Mouse (Mus musculus): ENCODE results near the gene Fshr. TPM values are rescaled to one million over a fixed set of nuclear protein-coding genes. Genes with fewer than 3 reads are reported as not detected.

Fshr gene
- not detected for polyA plus RNA-seq (2017; shearing (Covaris generic))

DNA sequence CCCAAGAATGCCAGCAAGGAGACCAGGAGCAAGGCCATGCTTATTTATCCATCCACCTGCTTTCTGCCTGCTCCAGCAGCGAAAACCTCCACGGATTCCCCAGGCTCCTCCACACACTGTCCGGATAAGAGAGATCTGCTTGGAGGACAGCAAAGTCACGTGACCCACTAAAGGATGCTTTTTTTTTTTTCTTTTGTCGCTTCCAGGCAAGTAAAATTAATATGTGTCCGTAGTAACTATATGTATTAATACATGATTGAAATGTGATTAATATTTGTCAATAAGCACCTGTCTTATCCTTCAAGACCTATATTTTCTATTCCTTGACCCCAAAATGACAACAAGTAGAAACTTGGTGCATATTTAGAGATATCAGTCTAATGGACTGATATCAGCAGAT lies at the start of gene Fshr:
Fshr (minus strand) TSS at position 101 of the 400 bp plus-strand sequence.

Measured in naive thymus-derived CD4-positive, alpha-beta T cell, adult 5 months (primary cell).